Mouse (Mus musculus) urinary bladder, adult 2 months (tissue): Measurements from ENCODE around the gene Cabp7. TPM values are rescaled to one million over a fixed set of nuclear protein-coding genes. Genes with fewer than 3 reads are reported as not detected.
"Not testable (repeated sequence)": the region's sequence is repeated elsewhere in the genome, so short reads cannot be mapped to it uniquely, and the experiment has no call there.

Experiments
- DNase-seq: peaks from one replicate; pipeline ENCODE4 v3.0.0; 2022; ENCODE audit warnings: low spot score
- polyA plus RNA-seq: library from polyadenylated mRNA; depleted of rRNA; stranded (reverse); fragments of >200 nt; gene quantifications from 2 replicates; pipeline ENCODE4 v1.2.3, GENCODE M21; 2012

Gene Cabp7
- polyA plus RNA-seq, 1 experiment: 0.65 TPM

GRCm38 (mm10) chr11:4747285-4747684 lies 707 bp upstream of the Cabp7 start:
- no peak for DNase-seq

- DNase-seq: no peak
These were observed 609 bp downstream of the Cabp7 start for GRCm38 (mm10) chr11:4745969-4746368.

- no peak for DNase-seq
These were observed 1.9 kb downstream of the Cabp7 start for GRCm38 (mm10) chr11:4744691-4745090.

GRCm38 (mm10) chr11:4740785-4741184 lies 5.8 kb downstream of the Cabp7 start:
- no peak for DNase-seq

DNA sequence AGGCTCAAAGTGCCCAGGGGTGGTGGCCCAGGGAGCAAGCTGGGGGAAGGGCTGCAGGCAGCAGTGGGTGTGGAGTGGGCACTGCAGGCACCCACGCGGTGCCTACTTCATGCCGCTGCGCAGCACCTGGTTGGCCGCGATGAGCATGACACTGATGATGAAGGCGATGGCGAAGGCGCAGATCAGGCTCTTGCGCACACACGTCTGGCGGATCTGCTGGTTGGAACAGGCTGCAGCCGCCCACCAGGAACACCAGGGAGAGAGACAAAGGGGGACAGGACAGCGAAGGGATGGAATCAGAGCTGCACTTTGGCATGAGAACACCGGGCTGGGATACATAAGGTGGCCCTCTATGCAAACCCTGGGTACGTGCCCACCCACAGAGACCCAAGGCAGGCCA lies 7.9 kb downstream of the Cabp7 start:
- no peak for DNase-seq

GRCm38 (mm10) chr11:4737682-4738081 lies 8.9 kb downstream of the Cabp7 start:
- DNase-seq: no peak

DNA sequence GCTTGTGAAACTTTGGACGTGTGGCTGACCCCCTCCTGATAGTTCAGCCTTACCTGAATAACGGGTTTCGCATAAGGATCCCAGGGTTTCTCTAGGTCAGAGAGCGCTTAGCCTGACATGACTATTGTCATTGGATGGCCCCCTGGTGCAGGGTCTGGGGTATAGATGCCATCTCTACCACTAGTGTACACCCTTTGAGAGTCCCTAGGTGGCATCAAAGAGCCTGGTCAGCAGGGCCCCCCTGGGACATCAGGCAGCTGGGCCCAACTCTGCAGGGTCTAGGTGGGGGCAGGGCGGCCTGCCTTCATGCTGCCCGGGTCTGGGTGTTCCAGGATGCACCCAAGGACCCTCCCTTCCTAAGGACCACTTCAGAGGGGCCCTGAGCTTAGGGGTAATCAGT lies 10.2 kb downstream of the Cabp7 start:
- DNase-seq: no peak

GRCm38 (mm10) chr11:4734179-4734578 lies 12.4 kb downstream of the Cabp7 start:
- no peak for DNase-seq

DNA sequence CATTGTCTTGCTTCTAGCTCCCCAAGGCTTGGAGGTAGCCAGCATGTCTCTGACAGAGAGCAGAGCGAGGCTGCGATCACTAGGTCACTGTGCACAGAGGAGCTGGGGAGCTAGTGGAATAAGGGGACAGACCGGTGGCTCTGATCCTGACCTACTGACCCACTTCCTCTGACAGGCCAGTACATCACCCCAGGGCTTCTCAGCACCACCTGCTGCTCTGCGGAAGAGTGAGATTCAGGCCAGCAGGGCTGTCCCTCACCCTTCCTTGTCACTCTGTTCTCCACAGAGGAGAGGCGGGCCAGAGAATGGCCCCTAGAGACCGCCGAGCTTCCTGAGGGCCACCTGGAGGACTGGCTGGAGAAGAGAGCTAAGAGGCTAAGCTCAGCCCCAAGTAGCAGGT lies 14.8 kb downstream of the Cabp7 start:
- DNase-seq: no peak

DNA sequence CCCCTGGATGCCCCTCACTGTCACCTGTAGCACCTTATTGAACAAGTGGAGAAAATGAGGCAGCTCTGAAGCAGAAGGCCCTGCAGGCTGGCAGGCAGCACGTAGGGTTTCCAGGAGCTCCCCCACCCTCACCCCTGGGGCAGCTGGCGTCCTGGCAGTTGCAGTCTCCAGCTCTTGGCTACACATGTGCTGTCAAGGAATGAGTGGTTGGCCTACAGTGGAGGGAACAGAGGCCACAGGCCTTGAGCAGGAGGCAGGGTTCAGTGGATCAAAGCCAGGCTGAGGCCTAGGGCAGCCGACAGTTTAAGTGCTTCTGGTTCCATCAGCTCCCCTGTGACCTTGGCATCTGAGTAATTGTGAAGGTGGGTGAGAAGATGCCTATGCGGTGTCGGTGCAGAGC lies 15.7 kb downstream of the Cabp7 start:
- DNase-seq: no peak

DNA sequence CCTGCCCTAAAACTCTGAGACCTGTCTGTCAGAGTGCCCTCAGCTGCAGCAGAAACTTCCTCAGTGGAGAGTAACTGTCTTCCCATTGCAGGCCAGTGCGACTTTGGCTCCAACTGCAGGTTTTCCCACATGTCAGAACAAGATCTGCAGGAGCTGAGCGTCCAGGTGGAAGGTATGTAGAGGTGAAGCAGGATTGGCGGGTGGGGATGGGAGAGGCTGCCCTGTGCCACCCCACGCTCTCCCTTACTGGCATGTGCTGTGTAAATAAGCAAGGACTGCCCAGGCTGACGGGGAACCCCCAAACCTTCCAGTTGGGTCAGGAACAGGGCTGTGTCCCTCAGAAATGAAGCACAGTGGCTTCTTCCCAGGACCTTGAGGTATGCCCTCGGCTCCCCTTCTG lies 16.5 kb downstream of the Cabp7 start:
- DNase-seq: no peak

DNA sequence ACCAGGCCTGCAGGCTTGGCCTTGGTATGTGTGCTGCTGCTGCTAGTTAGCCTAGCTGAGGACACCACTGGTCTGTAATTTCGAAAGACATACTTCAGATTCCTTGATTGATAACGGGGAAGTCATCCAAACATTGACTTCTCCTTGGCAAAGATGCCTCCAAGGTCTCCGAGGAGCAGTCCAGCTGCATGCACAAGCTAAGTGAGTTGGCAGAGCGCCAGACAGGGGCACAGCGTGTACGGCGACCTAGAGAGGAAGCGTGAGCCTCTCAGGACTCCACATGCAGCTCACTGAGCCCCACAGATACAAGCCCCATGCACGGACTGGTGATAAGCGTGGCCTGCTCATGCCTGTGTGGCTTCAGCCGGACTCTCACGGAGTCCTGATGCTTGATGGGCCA lies 17.0 kb downstream of the Cabp7 start:
- no peak for DNase-seq

- no peak for DNase-seq
These were observed 24.9 kb downstream of the Cabp7 start for GRCm38 (mm10) chr11:4721728-4722127.

DNA sequence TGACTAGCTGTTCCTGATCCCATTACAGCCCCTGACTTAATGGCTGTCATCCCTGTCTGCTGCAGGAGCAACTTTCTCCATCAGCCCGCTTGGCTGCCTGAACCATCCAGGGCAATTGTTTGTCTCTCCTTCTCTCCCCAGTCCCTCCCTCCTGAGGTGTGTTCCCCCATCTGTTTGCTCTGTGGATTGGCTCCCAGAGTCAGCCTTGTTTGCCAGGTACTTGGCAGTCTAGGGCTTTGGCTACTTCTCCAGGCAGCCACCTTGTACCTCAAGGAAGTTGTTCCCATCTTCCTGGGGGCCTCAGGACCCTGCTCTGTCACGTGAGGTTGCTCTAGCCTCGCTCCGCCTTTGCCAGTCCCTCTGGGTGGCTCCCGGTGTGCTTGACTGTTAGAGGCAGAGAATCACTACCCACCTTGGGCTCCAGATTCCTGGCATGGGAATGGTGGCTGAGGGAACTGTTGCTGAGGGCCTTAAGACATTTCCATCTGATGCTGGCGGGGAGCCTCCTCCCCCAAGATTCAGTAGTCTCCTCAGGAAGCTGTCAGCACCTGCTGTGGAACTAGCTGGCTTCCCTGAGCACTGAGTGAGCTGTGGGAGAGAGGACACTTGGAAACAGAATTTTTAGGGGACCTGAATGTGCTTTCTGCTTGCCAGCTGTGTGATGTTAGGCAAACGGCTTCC lies 25.5 kb downstream of the Cabp7 start:
- DNase-seq: no peak

DNA sequence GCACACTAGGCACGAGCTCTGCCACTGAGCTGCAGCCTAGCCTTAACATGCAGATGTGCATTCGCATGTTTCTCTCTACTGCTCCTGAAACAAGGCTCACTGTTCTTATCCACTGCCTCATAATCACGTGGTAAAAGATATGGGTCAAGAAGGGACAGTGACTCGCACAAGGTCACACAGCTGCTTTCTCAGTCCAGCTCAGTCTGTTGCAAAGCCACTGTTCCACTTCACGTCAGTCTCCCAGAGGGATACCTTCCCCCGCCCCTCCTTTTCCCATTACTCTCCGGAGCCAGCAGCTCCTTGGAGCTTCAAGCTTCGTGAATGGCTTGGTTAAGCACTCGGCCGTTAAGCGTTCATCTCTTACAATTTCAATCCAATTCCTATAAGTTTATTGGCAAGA lies 26.2 kb downstream of the Cabp7 start:
- no peak for DNase-seq

DNA sequence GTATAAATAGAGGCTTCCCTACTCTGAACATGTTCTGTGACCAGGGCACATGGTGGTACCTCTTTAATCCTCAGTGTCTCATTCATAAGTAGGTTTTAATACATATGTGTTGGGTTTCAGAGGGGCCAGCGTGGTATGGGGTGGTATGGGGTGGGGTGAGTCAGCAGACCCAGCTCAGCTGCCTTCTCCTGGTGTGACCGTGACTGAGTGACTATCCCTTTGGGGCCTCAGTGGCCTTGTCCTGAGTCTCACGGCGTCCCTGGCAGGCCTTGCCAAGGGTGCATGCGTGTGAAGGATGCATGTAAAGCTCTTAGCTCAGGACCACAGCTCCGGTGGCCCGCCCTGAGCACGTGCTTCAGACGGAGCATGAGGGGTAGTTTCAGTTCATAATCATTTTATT lies 26.6 kb downstream of the Cabp7 start:
- DNase-seq: no peak

GRCm38 (mm10) chr11:4718548-4718947 lies 28.0 kb downstream of the Cabp7 start:
- no peak for DNase-seq

DNA sequence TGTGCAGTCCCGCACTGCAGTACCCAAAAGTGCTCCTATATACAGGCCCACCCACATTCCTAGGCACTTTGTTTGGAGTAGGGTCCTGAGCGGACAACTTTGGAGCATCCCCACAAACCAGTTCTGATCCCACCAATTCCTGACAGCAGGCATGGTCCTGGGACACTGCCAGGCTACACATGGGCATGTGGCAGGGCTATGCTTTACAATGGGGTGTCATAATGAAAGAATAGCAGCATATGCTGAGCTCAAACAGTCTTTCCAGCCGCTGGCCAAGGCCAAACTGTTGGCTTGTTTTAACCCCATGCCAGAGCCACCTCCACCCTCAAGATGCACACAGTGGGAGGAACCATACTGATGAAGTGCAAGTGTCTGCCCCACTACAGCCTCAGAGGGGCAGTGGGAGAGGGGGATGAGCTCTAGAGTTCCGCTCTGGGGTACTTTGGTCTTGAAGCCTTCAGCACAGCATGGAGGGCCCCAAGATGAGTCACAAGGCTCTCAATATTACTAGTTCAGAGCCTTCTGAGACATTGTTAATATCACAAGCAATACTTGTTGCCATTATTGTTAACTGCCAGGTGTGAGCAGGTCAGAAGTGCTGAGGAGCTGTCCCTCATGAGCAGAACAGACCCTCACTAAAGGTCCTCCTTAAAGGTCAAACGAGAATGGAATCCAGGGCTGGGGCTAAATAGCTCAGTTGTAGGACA lies 29.9 kb downstream of the Cabp7 start:
- DNase-seq: no peak

DNA sequence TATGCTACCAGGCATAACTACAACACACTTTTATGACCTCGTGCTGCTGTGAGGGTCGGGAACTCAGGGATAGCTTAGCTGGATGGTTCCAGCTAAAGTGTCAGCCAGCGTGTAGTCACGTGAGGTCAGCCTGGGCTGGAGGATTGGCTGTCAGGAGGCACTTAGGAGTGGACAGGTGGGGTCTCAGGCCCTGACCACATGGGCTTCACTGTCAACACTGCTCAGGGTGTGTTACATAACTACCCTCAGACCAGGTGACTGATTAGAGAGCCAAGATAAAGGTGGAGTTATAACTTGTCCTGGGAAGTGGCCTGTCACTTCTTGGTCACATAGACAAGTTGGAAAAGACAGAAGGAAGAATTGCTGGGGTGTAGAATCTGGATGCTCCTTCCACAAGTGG lies 31.0 kb downstream of the Cabp7 start:
- DNase-seq: no peak

GRCm38 (mm10) chr11:4714727-4715126 lies 31.9 kb downstream of the Cabp7 start:
- no peak for DNase-seq

DNA sequence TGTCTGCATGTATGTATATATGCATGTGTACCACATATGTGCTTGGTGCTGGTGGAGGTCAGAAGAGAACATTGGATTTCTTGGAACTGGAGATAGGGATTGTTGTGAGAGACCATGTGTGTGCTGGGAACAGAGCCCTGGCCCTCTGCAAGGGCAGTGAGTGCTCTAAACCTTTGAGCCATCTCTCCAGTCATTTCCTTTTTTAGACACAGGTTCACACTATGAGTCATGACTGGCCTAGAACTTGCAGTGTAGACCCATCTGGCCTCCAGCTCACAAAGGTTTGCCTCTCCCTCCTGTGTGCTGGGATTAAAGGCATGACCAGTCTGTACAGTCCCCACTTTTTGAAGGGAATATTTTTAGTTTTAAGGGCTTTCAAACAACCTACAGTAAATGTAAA lies 33.8 kb downstream of the Cabp7 start:
- DNase-seq: no peak

- not testable (repeated sequence) for DNase-seq
These were observed 36.4 kb downstream of the Cabp7 start for GRCm38 (mm10) chr11:4710188-4710587.

- no peak for DNase-seq
These were observed 41.4 kb downstream of the Cabp7 start for GRCm38 (mm10) chr11:4705178-4705577.
